Mouse (Mus musculus) kidney, postnatal 4 days (tissue): ENCODE results near the gene Rpgrip1.
"Not testable (repeated sequence)": the region's sequence is repeated elsewhere in the genome, so short reads cannot be mapped to it uniquely, and the experiment has no call there.

Experiments
- DNase-seq, 2 experiments: peaks; one replicate each; pipeline ENCODE4 v3.0.0; 2021; ENCODE audit warnings: mixed read lengths in 2 of 2

Rpgrip1 gene

DNA sequence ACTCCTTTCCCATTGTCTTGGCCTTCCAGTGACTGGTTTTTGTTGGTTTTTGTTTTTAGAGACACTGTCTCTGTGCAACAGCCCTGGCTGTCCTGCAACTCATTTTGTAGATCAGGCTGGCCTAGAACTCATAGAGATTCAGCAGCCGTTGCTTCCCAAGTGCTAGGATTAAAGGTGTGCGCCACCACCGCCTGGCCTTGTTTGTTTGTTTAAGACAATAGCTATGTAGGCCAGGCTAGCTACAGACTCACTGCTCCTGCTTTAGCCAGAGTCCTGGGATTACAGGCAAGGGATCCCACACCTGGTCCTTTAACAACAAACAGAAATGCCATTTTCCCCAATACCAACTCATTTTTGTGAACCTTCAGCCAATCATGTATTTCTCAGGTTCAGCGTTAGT lies at the start of gene Rpgrip1:
Gene Rpgrip1, plus strand, starts transcription at position 359 of the 400 bp plus-strand sequence.
- no peak for DNase-seq

DNA sequence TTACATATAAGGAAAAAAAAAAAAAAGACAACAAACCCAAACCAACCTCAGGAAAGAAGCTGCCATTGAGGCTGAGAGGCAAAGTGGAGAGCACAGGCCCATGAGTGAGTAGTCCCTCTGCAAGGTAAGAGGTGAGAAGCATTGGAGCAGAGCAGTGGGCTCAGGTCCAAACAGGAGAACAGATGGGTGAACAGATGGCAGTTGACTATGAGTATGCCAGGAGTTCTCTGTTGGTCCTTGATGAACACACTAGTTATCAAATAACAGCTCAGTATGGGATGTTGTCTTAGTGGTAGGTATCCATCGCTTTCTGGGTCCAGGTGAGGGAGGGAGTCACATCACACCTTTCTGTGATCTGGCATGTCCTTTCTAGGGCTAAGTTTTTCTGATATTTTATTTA lies 49.7 kb upstream of the Rpgrip1 start:
- DNase-seq, result no peak

DNA sequence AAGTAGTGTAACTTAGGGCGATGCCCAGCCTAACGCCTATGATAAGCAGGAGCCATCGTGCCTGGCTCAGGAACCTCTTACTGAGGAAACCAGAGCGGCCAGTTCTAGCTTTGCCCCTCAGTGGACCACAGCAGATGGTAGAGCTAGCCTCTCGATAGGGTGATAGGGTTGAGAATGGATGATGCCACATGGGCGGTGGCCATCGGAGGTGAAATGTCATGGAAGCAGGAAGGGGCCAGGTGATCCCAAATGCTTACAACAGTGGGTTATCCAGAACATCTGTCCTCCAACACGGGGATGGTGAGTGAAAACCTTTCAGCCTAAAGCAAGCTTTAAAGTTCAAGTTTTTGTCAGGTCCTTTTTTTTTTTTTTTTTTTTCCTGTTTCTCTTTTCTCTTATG lies 48.7 kb upstream of the Rpgrip1 start:
- no peak for DNase-seq

DNA sequence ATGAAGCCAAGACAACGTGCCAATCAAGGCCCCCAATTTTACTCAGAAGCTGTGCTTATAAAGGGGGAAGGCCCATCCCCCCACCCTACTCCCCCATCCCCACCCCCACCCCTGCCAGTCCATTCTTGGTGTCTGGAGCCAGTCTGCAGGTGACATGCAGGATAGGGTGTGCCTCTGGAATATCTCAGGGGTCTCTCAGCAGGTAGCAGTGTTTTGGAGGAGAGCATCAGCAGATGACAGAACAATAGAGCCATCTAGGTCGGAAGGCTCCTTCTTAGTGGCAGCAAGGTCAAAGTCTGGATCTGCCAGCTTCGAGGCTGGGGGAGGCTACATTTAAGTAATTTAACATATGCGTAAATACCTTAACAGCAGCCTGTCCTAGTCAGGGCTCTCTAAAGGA lies 44.4 kb upstream of the Rpgrip1 start:
- DNase-seq, result no peak

DNA sequence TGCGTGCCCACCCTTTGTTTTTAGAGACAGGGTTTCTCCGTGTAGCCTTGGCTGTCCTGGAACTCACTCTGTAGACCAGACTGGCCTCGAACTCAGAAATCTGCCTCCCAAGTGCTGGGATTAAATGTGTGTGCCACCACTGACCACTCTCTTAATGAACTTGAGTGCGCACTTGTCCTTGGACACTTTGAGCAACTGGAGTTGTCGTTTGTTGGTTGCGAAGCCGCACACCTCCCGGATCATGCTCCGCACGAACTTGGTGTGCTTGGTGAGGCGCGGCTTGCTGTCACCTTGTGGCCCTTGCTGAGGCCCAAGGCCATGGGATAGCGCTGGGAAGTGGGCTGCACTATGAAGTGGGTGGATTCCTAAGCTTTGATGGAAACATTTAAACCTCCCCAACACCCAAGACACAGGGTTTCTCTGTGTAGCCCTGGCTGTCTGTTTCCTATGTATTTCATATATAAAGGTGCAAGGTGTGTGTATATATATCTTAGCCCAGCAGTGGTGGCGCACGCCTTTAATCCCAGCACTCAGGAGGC lies 38.8 kb upstream of the Rpgrip1 start:
- DNase-seq, result peak in 1 of 2 experiments; percentile 13

DNA sequence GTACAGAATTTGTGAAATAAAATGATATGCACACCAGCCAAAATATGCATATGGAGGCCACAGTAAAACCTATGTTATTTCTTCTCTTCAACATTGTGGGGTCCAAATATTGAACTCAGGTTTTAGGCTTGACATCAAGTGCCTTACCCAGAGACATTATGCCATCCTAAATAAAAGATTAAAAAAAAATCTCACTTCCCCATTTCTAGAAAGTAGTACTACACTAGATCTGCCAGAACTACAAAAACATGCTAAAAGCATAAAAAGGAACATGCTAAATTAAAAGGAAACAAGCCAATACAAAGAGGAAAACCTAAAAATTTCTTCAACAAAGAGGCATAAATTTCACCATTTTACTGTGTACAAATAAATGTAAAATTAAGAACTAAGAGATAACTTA lies 27.4 kb upstream of the Rpgrip1 start:
- DNase-seq, result no peak

DNA sequence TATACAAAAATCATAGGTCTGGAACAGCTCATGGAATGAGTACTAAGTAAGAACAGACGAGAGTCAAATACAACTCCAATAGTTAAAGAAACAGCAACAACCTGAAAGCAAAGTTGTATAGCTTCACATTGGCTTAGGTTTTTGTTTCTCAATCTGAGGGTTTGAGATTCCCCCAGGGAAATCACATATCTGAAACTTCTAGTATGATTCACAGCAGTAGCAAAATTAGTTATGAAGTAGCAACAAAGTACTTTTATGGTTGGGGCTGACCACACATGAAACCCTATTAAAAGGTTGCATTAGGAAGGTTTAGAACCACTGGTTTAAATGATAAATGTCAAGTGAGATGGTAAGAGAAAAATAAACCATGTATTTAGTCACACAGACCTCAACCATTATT lies 16.0 kb upstream of the Rpgrip1 start:
- DNase-seq, result no peak

DNA sequence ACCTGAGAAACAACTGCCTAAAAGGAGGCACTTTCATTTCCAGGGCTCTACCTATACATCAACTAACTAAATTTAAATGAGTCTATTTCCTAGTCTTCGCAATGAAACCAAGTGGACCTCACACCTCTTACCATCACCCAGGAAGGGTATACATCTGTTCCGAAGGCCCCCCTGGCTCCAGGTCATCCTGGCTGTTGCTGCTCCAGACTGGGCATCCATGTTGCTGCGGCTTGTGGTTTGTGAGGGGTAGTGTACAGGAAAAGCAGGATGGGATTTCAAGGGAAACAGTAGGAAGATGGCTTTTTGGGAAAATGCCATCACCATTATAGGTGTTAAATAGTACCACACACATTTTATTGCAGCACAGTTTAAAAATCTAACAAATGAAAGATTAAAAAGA lies 13.3 kb upstream of the Rpgrip1 start:
- not testable (repeated sequence) for DNase-seq

DNA sequence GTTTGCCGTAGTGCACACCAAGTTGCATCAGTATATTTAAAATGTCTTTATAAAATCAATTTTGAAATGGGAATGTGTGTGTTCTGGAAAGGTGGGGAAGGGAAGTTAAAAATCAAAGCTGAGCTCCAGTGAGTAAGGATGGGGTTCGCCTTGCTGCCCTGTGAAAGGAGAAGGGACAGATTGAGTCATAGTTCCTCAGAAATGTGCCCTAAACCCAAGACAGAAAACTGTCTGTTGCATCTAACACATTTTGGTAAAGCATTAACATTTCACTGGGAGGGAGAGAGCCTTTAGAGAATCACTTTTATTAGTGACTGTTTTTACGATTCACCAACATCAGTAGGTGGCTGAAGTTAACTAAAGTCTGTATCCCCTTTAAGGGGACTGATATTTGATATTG lies 12.1 kb upstream of the Rpgrip1 start:
- not testable (repeated sequence) for DNase-seq

DNA sequence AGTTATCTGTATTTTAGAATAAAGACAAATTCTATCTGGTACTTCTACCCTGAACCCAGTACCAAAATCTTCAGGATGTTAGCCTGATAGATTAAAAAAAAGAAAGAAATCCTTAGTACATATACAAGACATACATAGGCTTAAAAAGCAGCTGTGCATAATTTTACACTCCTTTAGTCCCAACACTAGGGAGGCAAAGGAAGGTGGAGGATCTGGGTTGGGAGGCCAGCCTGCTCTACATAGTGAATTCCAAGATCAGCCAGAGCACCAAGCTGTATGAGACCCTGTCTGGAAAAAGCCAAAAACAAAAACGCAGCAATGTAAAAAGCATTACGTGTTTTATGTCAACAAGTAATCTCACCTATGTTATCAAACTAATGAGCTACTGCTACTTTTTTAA lies 10.9 kb upstream of the Rpgrip1 start:
- no peak for DNase-seq

DNA sequence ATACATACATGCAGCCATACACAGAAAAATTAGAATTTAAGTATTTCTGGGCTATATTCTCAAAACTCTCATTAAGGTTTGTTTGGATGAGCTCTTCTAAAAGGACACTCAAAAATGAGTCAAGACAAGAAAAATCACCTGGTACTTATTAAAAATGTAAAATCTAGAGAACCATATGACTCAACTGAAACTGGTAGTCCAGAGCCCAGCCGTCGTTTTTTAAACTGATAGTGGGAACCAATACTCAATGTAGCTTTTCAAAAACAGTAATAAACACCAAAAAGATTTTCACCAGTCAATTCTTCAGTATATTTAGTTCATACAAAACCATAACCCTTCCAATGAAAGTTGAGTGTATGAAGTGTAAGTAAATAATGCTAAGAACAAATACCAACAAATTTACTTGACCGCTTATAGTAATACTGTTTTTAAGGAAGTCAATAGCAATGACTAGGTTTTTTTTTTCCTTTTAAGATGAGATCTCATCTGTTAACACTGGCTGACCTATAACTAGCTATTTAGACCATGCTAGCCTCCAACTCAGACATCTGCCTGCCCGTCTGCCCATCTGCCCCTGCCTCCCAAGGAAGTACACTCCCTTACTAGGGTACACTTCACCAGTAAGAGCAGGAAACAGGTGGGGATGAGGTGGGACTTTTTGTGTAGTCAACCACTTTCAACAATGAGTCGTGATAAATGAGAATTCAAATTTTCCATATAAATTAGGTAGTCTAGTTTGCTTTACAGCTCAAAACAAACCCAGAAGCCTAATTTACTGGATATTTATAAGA lies 10.1 kb upstream of the Rpgrip1 start:
- no peak for DNase-seq

DNA sequence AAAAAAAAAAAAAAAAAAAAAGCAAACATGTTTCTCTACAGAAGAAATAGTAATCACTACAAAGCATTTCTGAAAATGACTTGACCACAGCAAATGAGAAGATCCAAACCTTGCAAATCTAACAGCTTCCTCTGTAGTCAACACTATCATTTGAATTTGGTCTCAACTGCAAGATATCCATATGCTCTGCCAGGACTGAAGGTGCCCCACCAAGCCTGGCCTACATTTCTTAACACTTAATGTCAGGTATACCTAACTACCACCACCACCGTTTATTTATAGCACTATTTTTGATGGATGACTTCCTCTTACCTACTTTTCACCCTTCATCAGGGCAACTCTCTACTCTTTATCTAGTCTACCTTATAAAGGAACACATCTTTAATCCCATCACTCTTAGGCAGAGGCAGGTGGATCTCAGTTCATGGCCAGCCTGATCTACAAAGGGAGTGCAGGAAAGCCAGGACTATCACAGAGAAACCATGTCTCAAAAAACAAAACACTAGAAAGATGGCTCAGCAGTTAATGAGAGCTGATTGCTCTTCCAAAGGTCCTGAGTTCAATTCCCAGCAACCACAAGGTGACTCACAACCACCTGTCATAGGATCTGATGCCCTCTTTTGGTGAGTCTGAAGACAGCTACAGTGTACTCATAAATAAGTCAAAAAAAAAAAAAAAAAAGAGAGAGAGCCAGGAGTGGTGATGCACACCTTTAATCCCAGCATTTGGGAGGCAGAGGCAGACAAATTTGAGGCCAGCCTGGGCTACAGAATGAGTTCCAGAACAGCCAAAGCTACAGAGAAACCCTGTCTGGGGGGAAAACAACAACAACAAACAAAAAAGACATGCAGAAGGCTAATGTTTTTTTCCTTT lies 9.0 kb upstream of the Rpgrip1 start:
- no peak for DNase-seq

DNA sequence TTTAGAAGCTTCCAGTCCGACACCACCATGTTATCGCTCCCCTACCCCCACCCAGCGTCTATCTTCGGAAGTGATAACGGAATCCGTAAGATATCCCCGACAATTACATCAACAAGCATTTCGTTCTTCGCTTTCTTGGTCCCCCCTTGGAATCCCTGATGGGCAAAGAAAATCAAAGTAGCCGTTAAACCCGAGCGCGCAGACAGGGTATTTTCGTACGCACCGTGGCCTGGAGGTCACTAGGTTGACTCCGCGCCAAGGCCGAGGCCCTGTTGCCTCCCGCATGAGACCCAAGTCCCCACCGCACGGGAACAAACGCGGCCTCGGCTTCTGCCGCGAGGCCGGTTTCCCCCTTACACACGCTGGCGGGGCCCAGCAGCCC lies 7.0 kb upstream of the Rpgrip1 start:
- no peak for DNase-seq

DNA sequence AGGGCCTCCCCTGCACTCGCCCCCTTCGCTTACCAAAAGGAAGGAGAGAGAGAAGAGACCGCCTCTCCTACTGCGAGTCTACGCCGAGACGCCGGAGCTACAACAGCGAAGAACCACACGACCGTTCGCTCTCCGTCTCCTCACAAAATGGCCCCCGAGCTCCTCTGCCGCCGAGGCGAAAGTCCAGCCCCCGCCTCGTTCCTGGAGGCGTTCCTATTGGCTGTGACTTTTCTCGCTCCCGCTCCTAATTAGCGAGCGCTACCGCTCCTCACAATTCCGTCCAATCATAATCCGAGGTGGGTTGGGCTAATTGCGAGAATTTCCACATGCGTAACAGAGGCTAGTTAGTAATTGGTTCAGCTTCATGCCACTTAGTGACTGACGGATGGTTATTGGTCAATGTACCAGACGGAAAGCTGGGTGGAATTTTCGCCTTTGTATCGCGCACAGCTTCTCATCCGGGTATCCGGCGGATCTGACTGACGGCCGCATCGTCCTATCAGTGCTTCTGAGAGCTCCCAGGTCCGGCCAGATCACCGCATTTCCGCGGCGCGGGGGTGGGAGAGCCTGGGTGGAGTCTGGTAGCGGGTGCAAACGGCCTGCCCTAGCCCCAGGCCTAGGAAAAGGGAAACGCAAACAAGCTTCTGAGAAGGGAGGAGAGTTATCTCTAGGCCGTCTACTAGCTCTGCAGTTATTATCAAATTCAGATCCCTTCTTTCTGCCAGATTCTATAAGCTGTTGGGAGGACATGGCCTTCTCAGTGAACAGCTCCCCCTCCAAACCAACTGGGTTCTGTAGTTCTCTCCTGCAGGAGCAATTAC lies 6.4 kb upstream of the Rpgrip1 start, which contains the start of gene Hnrnpc:
Gene Hnrnpc, minus strand, starts transcription at position 173 of the 821 bp plus-strand sequence.
- DNase-seq, result peak; percentile 100

DNA sequence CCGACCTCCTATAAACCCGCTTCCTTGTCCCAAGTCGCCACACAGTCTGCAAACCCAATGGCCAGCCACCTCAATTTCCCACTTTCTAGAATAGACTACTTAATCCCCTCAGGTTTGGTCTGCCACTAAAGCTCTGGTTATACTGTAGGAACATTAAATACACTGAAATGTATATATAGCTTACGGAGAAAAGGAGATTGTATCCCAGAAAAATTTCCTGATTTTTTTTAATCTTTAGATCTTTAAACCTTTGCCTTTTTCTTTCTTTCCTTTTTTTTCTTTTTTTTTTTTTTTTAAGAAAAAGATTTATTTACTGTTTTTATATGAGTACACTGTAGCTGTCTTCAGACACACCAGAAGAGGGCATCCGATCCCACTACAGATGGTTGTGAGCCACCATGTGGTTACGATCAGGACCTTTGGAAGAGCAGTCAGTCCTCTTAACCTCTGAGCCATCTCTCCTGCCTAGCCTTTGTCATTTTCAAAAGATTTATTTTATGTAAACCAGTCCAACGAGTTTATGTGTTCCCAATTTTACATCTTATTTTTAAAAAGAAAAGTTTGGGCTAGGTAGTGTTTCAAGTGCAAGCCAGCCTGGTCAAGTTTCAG lies 5.7 kb upstream of the Rpgrip1 start:
- DNase-seq, result no peak

DNA sequence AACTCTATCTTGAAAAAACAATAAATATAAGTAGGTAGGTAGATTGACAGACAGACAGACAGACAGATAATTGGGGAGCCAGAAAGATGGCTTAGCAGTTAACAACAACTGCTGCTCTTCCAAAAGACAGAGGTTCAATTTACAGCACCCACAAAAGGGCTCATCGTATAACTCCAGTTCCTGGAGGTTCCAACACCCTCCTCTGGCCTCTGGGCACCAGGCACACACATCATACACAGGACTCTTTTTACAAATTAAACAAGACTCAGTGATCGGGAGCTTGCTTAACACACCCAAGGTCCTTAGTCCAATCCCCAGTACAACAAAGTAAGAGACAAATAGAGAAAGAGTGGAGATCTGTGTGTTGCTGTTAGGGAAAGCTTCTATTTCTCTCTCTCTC lies 5.2 kb upstream of the Rpgrip1 start:
- no peak for DNase-seq

DNA sequence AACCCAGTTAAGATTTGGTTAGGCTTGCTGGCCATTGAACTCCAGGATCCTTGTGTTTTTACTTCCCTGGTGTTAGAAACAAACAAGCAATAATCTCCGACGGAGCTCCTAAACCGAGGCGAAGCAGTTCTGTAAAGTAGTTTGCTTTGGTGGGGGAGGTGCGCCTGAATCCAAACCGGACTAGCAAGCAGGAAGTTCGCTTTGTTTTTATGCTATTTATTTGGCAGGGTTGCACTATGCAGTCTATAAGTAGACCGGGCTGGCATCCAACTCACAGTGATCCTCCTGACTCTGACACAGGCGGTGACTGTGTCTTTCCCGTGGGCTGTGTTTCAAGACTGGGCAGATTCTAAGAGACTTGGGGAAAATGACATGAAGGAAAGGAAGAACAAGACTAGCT lies 3.8 kb upstream of the Rpgrip1 start:
- peak; percentile 76 to 84 for DNase-seq

DNA sequence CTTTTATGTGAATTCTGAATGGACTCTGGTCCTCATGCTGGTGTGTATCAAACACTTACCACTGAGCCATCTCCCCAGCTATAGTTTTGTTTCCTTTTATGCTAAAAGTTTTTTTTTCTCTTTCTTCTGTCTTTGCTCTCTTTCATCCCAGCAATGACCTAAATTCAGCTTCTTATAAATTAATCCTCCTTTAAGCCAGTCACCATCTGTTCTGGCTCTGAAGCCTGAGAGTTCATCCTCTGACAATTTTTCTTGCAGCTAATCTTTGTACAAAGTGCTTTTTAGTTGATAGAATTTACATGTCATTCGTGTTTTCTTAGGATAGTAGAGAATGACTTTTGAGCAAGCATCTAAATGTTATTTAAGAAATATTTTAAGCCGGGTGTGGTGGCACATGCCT lies 2.5 kb upstream of the Rpgrip1 start:
- DNase-seq, result no peak

DNA sequence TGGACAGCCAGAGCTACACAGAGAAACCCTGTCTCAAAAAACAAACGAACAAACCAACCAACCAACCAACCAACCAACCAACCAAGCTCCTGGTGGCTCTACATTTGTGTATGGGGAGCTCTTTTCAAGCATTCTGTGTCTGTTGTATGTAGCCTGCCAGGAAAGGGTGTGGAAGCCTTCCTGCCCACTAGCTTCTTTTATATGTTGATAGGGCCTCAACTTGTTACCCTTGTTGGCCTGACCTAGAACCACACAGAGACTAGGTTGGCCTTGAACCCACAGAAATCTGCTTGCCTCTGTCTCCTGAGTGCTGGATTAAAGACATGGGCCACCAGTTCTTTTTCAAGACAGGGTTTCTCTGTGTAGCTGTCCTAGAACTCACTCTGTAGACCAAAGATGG lies 3.6 kb downstream of the Rpgrip1 start:
- DNase-seq, result no peak

DNA sequence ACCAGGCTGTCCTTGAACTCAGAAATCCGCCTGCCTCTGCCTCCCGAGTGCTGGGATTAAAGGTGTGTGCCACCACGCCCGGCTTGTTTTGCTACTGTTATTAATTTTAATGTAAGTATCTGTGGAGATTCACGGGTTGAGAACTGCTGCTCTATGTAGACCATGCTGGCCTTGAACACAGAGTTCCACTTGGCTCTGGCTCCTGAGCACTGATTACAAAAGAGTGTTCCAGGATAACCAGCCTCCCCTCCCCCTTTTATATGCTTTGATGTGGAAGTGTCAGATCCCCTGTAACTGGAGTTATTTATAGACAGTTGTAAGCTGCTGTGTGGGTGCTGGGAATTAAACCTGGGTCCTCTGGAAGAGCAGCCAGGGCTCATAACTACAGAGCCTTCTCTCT lies 6.7 kb downstream of the Rpgrip1 start:
- no peak for DNase-seq

DNA sequence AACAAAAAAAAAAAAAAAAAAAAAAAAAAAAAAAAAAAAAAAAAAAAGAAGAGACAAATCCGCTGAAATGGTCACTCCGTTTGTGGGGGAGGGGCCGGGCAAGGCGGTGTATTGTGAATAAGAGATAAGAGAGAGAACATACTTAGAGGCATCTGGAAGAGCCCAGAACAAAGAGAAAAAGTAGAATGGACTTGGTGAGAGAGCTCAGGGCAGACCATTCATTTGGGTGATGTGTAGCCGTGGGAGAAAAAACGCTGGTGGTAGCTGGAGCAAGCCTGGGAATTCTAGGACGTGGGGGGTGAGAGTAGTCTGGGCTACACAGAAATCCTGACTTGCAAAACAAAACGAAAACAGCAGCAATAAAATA lies 7.9 kb downstream of the Rpgrip1 start:
- DNase-seq, result peak; percentile 34 to 43

DNA sequence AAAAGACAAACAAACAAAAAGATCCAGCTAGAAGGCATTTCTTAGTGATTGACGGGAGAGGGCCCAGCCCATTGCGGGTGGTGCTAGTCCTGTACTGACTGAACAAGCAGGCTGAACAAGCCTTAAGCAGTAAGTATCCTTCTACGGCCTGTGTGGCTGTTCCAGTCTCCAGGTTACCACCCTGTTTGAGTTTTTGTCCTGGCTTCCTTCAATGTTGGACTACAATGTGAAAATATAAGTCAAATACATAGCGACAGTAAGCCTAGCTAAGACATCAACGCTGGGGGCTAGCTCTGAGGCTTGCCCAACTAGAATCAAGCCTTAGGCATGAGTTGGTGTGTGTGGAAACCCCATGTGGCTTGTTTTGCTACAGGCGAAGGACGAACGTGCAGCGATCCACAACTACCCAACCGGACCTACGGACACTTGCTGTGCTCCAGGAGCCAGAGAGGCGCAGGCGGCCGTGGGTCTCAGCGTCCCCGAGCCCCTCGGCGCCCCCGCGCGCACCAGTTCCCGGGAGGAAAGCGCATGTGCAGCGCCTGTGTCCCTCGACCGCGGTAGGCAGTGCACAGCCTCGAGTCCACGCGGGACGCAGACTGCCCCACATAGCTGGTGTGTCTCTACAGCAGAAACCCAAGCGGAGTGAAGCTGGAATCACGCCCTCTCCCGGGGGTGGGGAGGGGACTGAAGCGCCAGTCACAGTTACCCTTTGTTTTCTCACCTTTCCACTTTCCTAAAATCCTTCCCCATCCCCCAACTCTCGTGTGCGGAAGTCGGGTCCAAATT lies 8.5 kb downstream of the Rpgrip1 start:
- DNase-seq, result peak; percentile 70 to 81
